Mouse (Mus musculus) kidney, adult 2 months (tissue): ENCODE results near the gene Hoxa5. TPM values are rescaled to one million over a fixed set of nuclear protein-coding genes. Genes with fewer than 3 reads are reported as not detected.

Experiments used
- DNase-seq: peaks from one replicate; pipeline ENCODE4 v3.0.0; 2021
- H3K27ac ChIP-seq: fragments of 200-500 bp; 2 replicates; pipeline ENCODE4 v1.5.1; 2012; ENCODE audit warnings: low read depth, low read length, control low read depth, inconsistent platforms; ENCODE audit not compliant: insufficient read depth
- H3K27me3 ChIP-seq: fragments of 200-500 bp; replicated peaks from 2 replicates; pipeline ENCODE4 v1.6.1; 2012; ENCODE audit warnings: mild to moderate bottlenecking, moderate library complexity, low read length, inconsistent platforms; ENCODE audit not compliant: control insufficient read depth, insufficient read depth
- H3K36me3 ChIP-seq: fragments of 200-500 bp; 2 replicates; pipeline ENCODE4 v1.6.1; 2012; ENCODE audit warnings: mild to moderate bottlenecking, moderate library complexity, low read length, inconsistent platforms; ENCODE audit not compliant: control insufficient read depth, insufficient read depth
- H3K4me1 ChIP-seq: fragments of 200-500 bp; 2 replicates; pipeline ENCODE4 v1.6.1; 2011; ENCODE audit warnings: low read length; ENCODE audit not compliant: control insufficient read depth, insufficient read depth
- H3K4me3 ChIP-seq: fragments of 200-500 bp; 2 replicates; pipeline ENCODE4 v1.5.1; 2011; ENCODE audit warnings: mild to moderate bottlenecking, low read depth, low read length, control low read depth; ENCODE audit not compliant: insufficient read depth
- CTCF ChIP-seq: fragments of 200-500 bp; conservative IDR thresholded peaks from 2 replicates; pipeline ENCODE4 v1.5.1; 2011; ENCODE audit warnings: low read depth, mild to moderate bottlenecking, control low read depth, low read length, moderate library complexity, mixed read lengths; ENCODE audit not compliant: insufficient read depth, insufficient read length
- POLR2A ChIP-seq: fragments of 200-500 bp; IDR thresholded peaks from one replicate; pipeline ENCODE4 v1.6.1; 2011; ENCODE audit warnings: low read depth, low read length, control low read depth
- WGBS: fragments of 180-500 bp; shearing (Covaris S2); methylation state at CpG from one replicate; pipeline ENCODE4 v1.1.7; 2018; 5-methylcytosine and 5-hydroxymethylcytosine counted together
- polyA plus RNA-seq: library from polyadenylated mRNA; depleted of rRNA; stranded (reverse); fragments of >200 nt; gene quantifications from 2 replicates; pipeline ENCODE4 v1.2.3, GENCODE M21; 2012

The Hoxa5 gene
- polyA plus RNA-seq, 1 experiment, result 6.9 TPM

- Histone ChIP-seq H3K36me3 (no peaks in the 10 kb centered on the region; the same call in 1 of the 2 replicates), H3K27me3 (no peaks in the 10 kb centered on the region), H3K4me3 (peak overlapping the region; percentile 83), H3K4me1 (no peaks in the 10 kb centered on the region), H3K27ac (peak overlapping the region; percentile 95)
- peak; percentile 53 for DNase-seq
- TF ChIP-seq POLR2A (no peak), CTCF (no peak)
- under 1% methylated on average over 36 of the region's 36 CpGs for WGBS
Measured at GRCm38 (mm10) chr6:52224895-52225611, 20.7 kb upstream of the Hoxa5 start.

- H3K27ac ChIP-seq, result peak overlapping the region; percentile 81
- 6% methylated on average over 24 of the region's 24 CpGs for WGBS
- H3K4me1 ChIP-seq, result 0 out of 2 replicates have a peak, but pooled peaks cover 3% of the 10 kb centered on the region
- no peaks in the 10 kb centered on the region for H3K27me3 ChIP-seq
- peak; percentile 56 for DNase-seq
- H3K36me3 ChIP-seq, result no peaks in the 10 kb centered on the region; the same call in 1 of the 2 replicates
- peak overlapping the region; percentile 83 for H3K4me3 ChIP-seq
- no peak for TF ChIP-seq POLR2A
- no peak for TF ChIP-seq CTCF
Measured at GRCm38 (mm10) chr6:52223939-52224760, 19.8 kb upstream of the Hoxa5 start.

- 16% methylated on average over 13 of the region's 13 CpGs for WGBS
- DNase-seq, result peak; percentile 53
- no peaks in the 10 kb centered on the region; the same call in 1 of the 2 replicates for H3K36me3 ChIP-seq
- TF ChIP-seq POLR2A (no peak), CTCF (no peak)
- H3K4me1 ChIP-seq, result 0 out of 2 replicates have a peak, but pooled peaks cover 4% of the 10 kb centered on the region
- H3K27me3 ChIP-seq, result no peaks in the 10 kb centered on the region
- H3K27ac ChIP-seq, result peak overlapping the region; percentile 91
- H3K4me3 ChIP-seq, result peak overlapping the region; percentile 30
Measured at GRCm38 (mm10) chr6:52222729-52223128, 18.3 kb upstream of the Hoxa5 start.

DNA sequence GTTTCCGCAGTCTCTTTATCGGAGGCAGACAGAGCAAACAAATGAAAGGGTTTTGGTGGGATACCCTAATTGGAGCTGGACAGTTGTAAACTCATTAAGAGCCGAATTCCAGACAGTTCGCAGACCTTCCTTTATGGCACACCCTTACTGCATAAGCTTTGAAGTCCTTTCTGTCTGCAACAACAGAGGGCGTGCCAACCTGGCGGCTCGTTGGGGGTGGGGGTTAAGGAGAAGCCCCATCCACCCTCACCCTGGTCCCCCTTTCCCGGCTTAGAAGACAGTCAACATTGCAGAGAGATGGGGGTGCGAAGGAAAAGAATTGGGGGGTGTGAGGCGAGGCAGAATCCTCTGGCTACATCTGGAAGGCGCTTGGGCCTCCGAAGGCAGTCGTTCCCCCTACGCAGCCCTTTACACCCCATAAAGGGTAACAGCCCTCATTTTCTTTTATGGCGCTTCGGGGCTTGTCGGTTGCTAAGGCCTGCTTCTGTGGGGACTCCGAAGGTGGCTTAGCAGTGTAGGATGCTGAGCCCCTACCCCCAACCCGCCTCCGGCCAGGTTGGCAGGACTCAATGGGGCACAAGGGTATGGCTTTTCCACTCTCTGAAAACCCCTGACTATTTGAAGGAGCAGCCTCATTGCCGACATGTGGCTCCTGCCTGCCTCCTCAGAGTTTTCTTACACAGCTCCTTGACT, 17.8 kb upstream of the Hoxa5 start:
- no peaks in the 10 kb centered on the region for H3K27me3 ChIP-seq
- 0 out of 2 replicates have a peak, but pooled peaks cover 4% of the 10 kb centered on the region for H3K4me1 ChIP-seq
- WGBS, result 10% methylated on average over 21 of the region's 21 CpGs
- H3K4me3 ChIP-seq, result peak overlapping the region; percentile 30
- no peak for DNase-seq
- TF ChIP-seq CTCF (no peak), POLR2A (no peak)
- H3K27ac ChIP-seq, result peak overlapping the region; percentile 91
- no peaks in the 10 kb centered on the region; the same call in 1 of the 2 replicates for H3K36me3 ChIP-seq

DNA sequence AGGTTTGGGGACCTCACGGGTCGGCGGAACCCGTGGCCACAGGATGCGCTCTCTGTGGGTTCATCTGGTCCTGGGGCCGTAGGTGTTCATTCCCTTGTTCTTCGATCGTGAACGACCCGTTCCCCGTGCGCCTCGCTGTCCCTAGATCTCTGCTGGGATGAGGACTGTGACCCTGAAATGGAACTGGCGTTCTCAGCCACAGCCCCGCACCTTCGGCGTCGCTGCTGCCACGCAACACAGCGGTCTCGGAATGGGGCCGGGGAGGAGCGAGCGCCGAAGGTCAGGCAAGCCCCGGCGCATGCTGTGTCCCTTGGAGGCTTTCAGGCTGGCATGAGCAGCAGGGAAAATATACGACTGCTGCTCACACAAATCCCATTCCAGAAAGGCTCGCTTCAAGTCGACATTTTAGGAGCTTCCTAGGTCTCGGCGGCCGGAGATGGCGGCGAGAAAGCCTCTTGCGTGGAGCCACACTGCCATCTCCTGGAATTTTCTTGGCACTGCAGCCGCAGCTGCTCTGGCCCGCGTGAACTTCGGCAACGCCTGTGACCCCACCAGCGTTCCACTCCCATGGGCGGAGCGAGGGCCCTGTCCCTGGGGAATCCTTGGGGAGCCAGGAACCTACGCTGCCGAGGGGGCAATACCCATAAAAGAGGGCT, 17.1 kb upstream of the Hoxa5 start, which contains the start of gene Hoxa7:
Gene Hoxa7, minus strand, starts transcription at position 518 of the 656 bp plus-strand sequence.
- 0 out of 2 replicates have a peak, but pooled peaks cover 4% of the 10 kb centered on the region for H3K4me1 ChIP-seq
- no peaks in the 10 kb centered on the region; the same call in 1 of the 2 replicates for H3K36me3 ChIP-seq
- peak within 1 kb of the TSS; percentile 98 for H3K27ac ChIP-seq
- WGBS, result under 1% methylated on average over 46 of the region's 46 CpGs
- peak; percentile 95 for TF ChIP-seq CTCF
- no peak for TF ChIP-seq POLR2A
- peak; percentile 97 for DNase-seq
- H3K4me3 ChIP-seq, result peak within 1 kb of the TSS; percentile 91
- H3K27me3 ChIP-seq, result no peaks in the 10 kb centered on the region

DNA sequence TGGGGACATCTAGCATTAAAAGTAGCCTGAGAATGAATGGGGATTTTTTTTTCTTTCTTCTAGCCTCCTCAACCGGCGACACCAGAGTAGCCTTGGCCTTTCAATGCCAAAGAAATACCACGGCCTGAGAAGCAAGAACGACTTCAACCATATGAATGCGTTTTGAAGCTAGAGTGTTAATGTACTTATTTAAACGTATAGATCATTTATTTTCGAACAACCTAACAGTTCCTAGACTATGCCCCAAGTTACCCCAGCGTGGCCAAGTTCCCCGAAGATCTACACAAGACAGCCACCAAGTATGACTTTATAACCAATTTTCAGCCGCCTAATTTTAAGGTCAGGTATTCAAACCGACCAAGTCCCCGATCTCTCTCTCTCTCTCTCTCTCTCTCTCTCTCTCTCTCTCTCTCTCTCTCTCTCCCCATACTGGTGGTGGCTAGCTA, 16.5 kb upstream of the Hoxa5 start:
- no peak for TF ChIP-seq CTCF
- no peak for TF ChIP-seq POLR2A
- Histone ChIP-seq H3K27me3 (no peaks in the 10 kb centered on the region), H3K4me1 (0 out of 2 replicates have a peak, but pooled peaks cover 4% of the 10 kb centered on the region), H3K36me3 (no peaks in the 10 kb centered on the region; the same call in 1 of the 2 replicates), H3K27ac (peak overlapping the region; percentile 98), H3K4me3 (peak overlapping the region; percentile 91)
- no peak for DNase-seq
- WGBS, result 6% methylated on average over 12 of the region's 12 CpGs
